Comparison of ENCODE assay signal across 8 mouse cellular contexts in the genomic region with DNA sequence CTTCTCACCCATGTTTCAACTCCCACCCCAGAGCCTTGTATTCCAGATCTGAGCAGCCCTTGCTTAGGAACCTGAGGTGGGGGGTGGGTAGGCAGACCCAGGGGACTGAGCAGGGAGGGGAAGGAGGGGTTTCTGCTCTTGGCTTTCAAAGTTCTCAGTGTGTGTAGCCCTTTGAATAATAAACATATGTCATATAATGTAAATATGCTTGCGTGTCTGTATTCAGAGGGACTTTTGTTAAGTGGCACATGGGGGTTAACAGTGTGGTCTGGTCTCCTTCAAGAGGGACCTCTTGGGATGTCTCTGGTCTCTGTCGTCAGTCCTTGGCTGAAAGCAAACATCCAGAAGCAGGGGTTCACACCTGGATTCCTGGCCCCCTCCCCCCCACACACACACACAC.
DNase-seq lines count a peak whose midpoint lies in the region; ATAC-seq lines count a peak whose summit lies in the region.

No protein-coding gene starts in this region.

- peak overlapping the region; percentile 60; the same call in 1 of the 2 replicates for H3K27ac ChIP-seq in liver, embryonic 11.5 days (ENCODE audit: low read depth, low read length)
- H3K27ac ChIP-seq in forebrain, embryonic 12.5 days = peak overlapping the region; percentile 69
- peak overlapping the region; percentile 84 for H3K27ac ChIP-seq in limb, embryonic 12.5 days
- peak overlapping the region; percentile 33; the same call in 1 of the 2 replicates for H3K27ac ChIP-seq in neural tube, embryonic 15.5 days (replicated peaks)

- no peak overlapping the region for H3K4me3 ChIP-seq in liver, embryonic 11.5 days (ENCODE audit: low read depth, low read length)
- peak overlapping the region; percentile 23; the same call in 1 of the 2 replicates for H3K4me3 ChIP-seq in forebrain, embryonic 12.5 days (replicated peaks)
- H3K4me3 ChIP-seq in limb, embryonic 12.5 days (replicated peaks) = peak overlapping the region; percentile 24
- H3K4me3 ChIP-seq in neural tube, embryonic 15.5 days (replicated peaks) = no peak overlapping the region

- ATAC-seq in liver, embryonic 11.5 days (replicated peaks; ENCODE audit: low FRiP score) = peak; percentile 18; the same call in 1 of the 2 replicates
- peak; percentile 11 for ATAC-seq in forebrain, embryonic 12.5 days (ENCODE audit: low FRiP score)
- peak; percentile 16; the same call in 1 of the 2 replicates for ATAC-seq in limb, embryonic 12.5 days (ENCODE audit: insufficient number of reproducible peaks, insufficient read depth, low FRiP score, low TSS enrichment, low read depth)
- ATAC-seq in neural tube, embryonic 15.5 days (ENCODE audit: low FRiP score) = no peak

- H3K4me1 ChIP-seq in liver, embryonic 11.5 days (replicated peaks; ENCODE audit: control insufficient read depth, insufficient read depth, low read length) = no peaks in the 10 kb centered on the region; the same call in none of the 2 replicates
- peaks cover 54% of the 10 kb centered on the region for H3K4me1 ChIP-seq in forebrain, embryonic 12.5 days
- H3K4me1 ChIP-seq in limb, embryonic 12.5 days (replicated peaks) = peaks cover 44% of the 10 kb centered on the region
- peaks cover 39% of the 10 kb centered on the region for H3K4me1 ChIP-seq in neural tube, embryonic 15.5 days

- H3K4me2 ChIP-seq in liver, embryonic 11.5 days = peak overlapping the region; percentile 32
- peak overlapping the region; percentile 46 for H3K4me2 ChIP-seq in forebrain, embryonic 12.5 days
- H3K4me2 ChIP-seq in limb, embryonic 12.5 days = peak overlapping the region; percentile 49
- peak overlapping the region; percentile 53 for H3K4me2 ChIP-seq in neural tube, embryonic 15.5 days

- WGBS in liver, embryonic 11.5 days = 36% methylated on average over 2 of the region's 2 CpGs
- 37% methylated on average over 2 of the region's 2 CpGs for WGBS in forebrain, embryonic 12.5 days
- WGBS in limb, embryonic 12.5 days = 8% methylated on average over 2 of the region's 2 CpGs
- WGBS in neural tube, embryonic 15.5 days = 31% methylated on average over 2 of the region's 2 CpGs

- no peaks in the 10 kb centered on the region for H3K27me3 ChIP-seq in liver, embryonic 11.5 days (replicated peaks; ENCODE audit: control insufficient read depth, insufficient read depth, low read length)
- no peaks in the 10 kb centered on the region for H3K27me3 ChIP-seq in forebrain, embryonic 12.5 days
- peaks cover 6% of the 10 kb centered on the region; the same call in 1 of the 2 replicates for H3K27me3 ChIP-seq in limb, embryonic 12.5 days
- H3K27me3 ChIP-seq in neural tube, embryonic 15.5 days (replicated peaks) = no peaks in the 10 kb centered on the region

- DNase-seq in liver, embryonic 11.5 days (ENCODE audit: low spot score) = no peak
- DNase-seq in liver = no peak
- DNase-seq in layer of hippocampus, adult 11-12 months (ENCODE audit: low spot score) = no peak
- DNase-seq in B cell, adult 2 months = no peak
- DNase-seq in retina, postnatal 1 day = no peak

- no peak overlapping the region for H3K9ac ChIP-seq in liver, embryonic 11.5 days (ENCODE audit: low read depth, low read length)
- 0 out of 2 replicates have a peak overlapping the region, but pooled peaks have one; percentile 31 for H3K9ac ChIP-seq in forebrain, embryonic 12.5 days
- H3K9ac ChIP-seq in limb, embryonic 12.5 days (replicated peaks) = no peak overlapping the region
- H3K9ac ChIP-seq in neural tube, embryonic 15.5 days (replicated peaks) = 0 out of 2 replicates have a peak overlapping the region, but pooled peaks have one; percentile 4

- no peaks in the 10 kb centered on the region for H3K36me3 ChIP-seq in liver, embryonic 11.5 days (ENCODE audit: control insufficient read depth, insufficient read depth, low read length)
- H3K36me3 ChIP-seq in forebrain, embryonic 12.5 days (replicated peaks) = peaks cover 13% of the 10 kb centered on the region
- H3K36me3 ChIP-seq in limb, embryonic 12.5 days = peaks cover 25% of the 10 kb centered on the region
- H3K36me3 ChIP-seq in neural tube, embryonic 15.5 days = peaks cover 6% of the 10 kb centered on the region; the same call in 1 of the 2 replicates

- no peaks in the 10 kb centered on the region for H3K9me3 ChIP-seq in liver, embryonic 11.5 days (ENCODE audit: control insufficient read depth, low read length)
- no peaks in the 10 kb centered on the region for H3K9me3 ChIP-seq in forebrain, embryonic 12.5 days
- H3K9me3 ChIP-seq in limb, embryonic 12.5 days = no peaks in the 10 kb centered on the region
- no peaks in the 10 kb centered on the region for H3K9me3 ChIP-seq in neural tube, embryonic 15.5 days (replicated peaks)

Comparison
In these comparisons a context has a peak if more than half of its experiments do, and no peak if none do; other contexts are left out.
1. H3K27ac ChIP-seq: peak in every context shown above with its lines; median percentile 84 in limb, embryonic 12.5 days; 69 in forebrain, embryonic 12.5 days; 60 in liver, embryonic 11.5 days; 33 in neural tube, embryonic 15.5 days.
2. H3K4me3 ChIP-seq: peak in forebrain, embryonic 12.5 days (single experiment) and limb, embryonic 12.5 days (single experiment); none in liver, embryonic 11.5 days (single experiment) and neural tube, embryonic 15.5 days (single experiment).
3. H3K9ac ChIP-seq: peak in forebrain, embryonic 12.5 days (single experiment) and neural tube, embryonic 15.5 days (single experiment); none in liver, embryonic 11.5 days (single experiment) and limb, embryonic 12.5 days (single experiment).
4. Peak in every context shown above with its lines, with median percentiles within 50 percentile points of each other: H3K4me2 ChIP-seq.